Mouse (Mus musculus) ES-Bruce4 (cell line): ENCODE results near the gene Zfp296.

ENCODE experiments used
- CTCF ChIP-seq: IDR thresholded peaks from one replicate; pipeline ENCODE4 v1.8.1; 2011; ENCODE audit warnings: low read depth, low read length
- EP300 ChIP-seq: IDR thresholded peaks from 2 replicates; pipeline ENCODE4 v1.6.1; 2011; ENCODE audit warnings: low read depth, low read length; ENCODE audit not compliant: insufficient read depth
- POLR2A ChIP-seq: IDR thresholded peaks from one replicate; pipeline ENCODE4 v1.8.1; 2011; ENCODE audit warnings: low read length; ENCODE audit not compliant: insufficient read depth

DNA sequence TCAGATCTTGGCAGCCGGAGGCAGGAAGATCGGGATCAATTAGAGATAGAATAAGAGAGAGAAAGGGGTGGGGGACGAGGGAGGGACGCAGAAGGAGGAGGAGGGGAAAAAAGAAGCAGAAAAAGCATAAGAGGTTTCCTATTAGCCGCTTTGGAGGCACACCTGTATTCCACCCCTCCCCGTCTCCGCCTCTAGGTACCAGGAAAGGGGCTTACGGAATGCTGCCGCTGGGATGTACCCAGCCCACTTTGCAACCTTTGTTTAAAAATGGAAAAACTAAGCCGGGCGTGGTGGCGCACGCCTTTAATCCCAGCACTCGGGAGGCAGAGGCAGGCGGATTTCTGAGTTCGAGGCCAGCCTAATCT is 3.3 kb upstream of the Zfp296 start:
- peak; percentile 57; the same call in 1 of the 2 replicates for TF ChIP-seq EP300
- no peak for TF ChIP-seq CTCF
- TF ChIP-seq POLR2A: no peak
